Mouse (Mus musculus) heart, embryonic 11.5 days (tissue): ENCODE data around the gene Adss. TPM values are rescaled to one million over a fixed set of nuclear protein-coding genes. Genes with fewer than 3 reads are reported as not detected.

Source experiments
- ATAC-seq: fragments of 200-750 bp; cut with Nextera tagmentation; replicated peaks from 2 replicates; pipeline ENCODE4 v1.8.0; 2017; ENCODE audit warnings: moderate library complexity; ENCODE audit not compliant: insufficient number of reproducible peaks, low FRiP score, low TSS enrichment
- H3K27ac ChIP-seq: fragments of 300-500 bp; sonication (generic); 2 replicates; pipeline ENCODE4 v1.5.1; 2014; ENCODE audit warnings: mild to moderate bottlenecking, low read depth, low read length
- H3K27me3 ChIP-seq: fragments of 300-500 bp; sonication (generic); 2 replicates; pipeline ENCODE4 v1.6.1; 2014; ENCODE audit warnings: mild to moderate bottlenecking, low read length, mixed read lengths; ENCODE audit not compliant: control insufficient read depth, insufficient read depth
- H3K36me3 ChIP-seq: fragments of 300-500 bp; sonication (generic); 2 replicates; pipeline ENCODE4 v1.6.1; 2014; ENCODE audit warnings: mild to moderate bottlenecking, low read length, moderate library complexity, mixed read lengths; ENCODE audit not compliant: control insufficient read depth, insufficient read depth
- H3K4me1 ChIP-seq: fragments of 300-500 bp; sonication (generic); 2 replicates; pipeline ENCODE4 v1.6.1; 2014; ENCODE audit warnings: low read length; ENCODE audit not compliant: control insufficient read depth, insufficient read depth
- H3K4me2 ChIP-seq: fragments of 300-500 bp; sonication (generic); 2 replicates; pipeline ENCODE4 v1.6.1; 2014; ENCODE audit warnings: mild to moderate bottlenecking, moderate library complexity
- H3K4me3 ChIP-seq: fragments of 300-500 bp; sonication (generic); 2 replicates; pipeline ENCODE4 v1.5.1; 2014; ENCODE audit warnings: low read depth, low read length
- H3K9ac ChIP-seq: fragments of 300-500 bp; sonication (generic); 2 replicates; pipeline ENCODE4 v1.6.1; 2014; ENCODE audit warnings: mild to moderate bottlenecking, low read depth, low read length, moderate library complexity
- H3K9me3 ChIP-seq: fragments of 300-500 bp; sonication (generic); replicated peaks from 2 replicates; pipeline ENCODE4 v1.6.1; 2016; ENCODE audit warnings: low read length; ENCODE audit not compliant: control insufficient read depth
- WGBS: fragments of 180-500 bp; shearing (Covaris S2); extraction: QIAGEN DNeasy Blood & Tissue Kit; methylation state at CpG from one replicate; pipeline ENCODE4 v1.1.7; 2014; ENCODE audit not compliant: insufficient replicate concordance; 5-methylcytosine and 5-hydroxymethylcytosine counted together
- polyA plus RNA-seq: library from polyadenylated mRNA; unstranded; fragments of >200 nt; fragmentation: Nextera tagmentation; extraction: Ambion mirVana; gene quantifications from 2 replicates; pipeline ENCODE4 v1.2.1, GENCODE M21; 2014

Gene Adss
- polyA plus RNA-seq, 1 experiment from 2014 or later = 36.4 TPM

- H3K4me1 ChIP-seq = no peaks in the 10 kb centered on the region
- ATAC-seq = no peak
- WGBS = 68% methylated on average over 11 of the region's 11 CpGs
Measured at GRCm38 (mm10) chr1:177718340-177719028, 77.8 kb downstream of the Adss start.

GRCm38 (mm10) chr1:177717057-177717835, 79.1 kb downstream of the Adss start:
- Histone ChIP-seq H3K9ac (no peak overlapping the region), H3K4me3 (no peak overlapping the region), H3K27ac (no peak overlapping the region), H3K9me3 (no peaks in the 10 kb centered on the region), H3K36me3 (no peaks in the 10 kb centered on the region), H3K4me2 (no peak overlapping the region), H3K27me3 (no peaks in the 10 kb centered on the region), H3K4me1 (no peaks in the 10 kb centered on the region)
- ATAC-seq = no peak
- WGBS = 49% methylated on average over 7 of the region's 7 CpGs

More at GRCm38 (mm10) chr1:177718340-177719028, 77.8 kb downstream of the Adss start:
- Histone ChIP-seq H3K9me3 (no peaks in the 10 kb centered on the region), H3K9ac (no peak overlapping the region), H3K27ac (no peak overlapping the region), H3K4me2 (no peak overlapping the region), H3K27me3 (no peaks in the 10 kb centered on the region), H3K4me3 (no peak overlapping the region), H3K36me3 (no peaks in the 10 kb centered on the region)

GRCm38 (mm10) chr1:177716448-177716847, 79.9 kb downstream of the Adss start:
- no peaks in the 10 kb centered on the region for H3K36me3 ChIP-seq
- 64% methylated on average over 3 of the region's 3 CpGs for WGBS
- ATAC-seq = no peak
- no peaks in the 10 kb centered on the region for H3K27me3 ChIP-seq
- no peak overlapping the region for H3K4me3 ChIP-seq
- no peak overlapping the region for H3K4me2 ChIP-seq
- no peak overlapping the region for H3K9ac ChIP-seq
- H3K27ac ChIP-seq = no peak overlapping the region
- H3K9me3 ChIP-seq = no peaks in the 10 kb centered on the region
- H3K4me1 ChIP-seq = no peaks in the 10 kb centered on the region

GRCm38 (mm10) chr1:177714397-177715012, 81.8 kb downstream of the Adss start:
- no peak for ATAC-seq
- 84% methylated on average over 5 of the region's 5 CpGs for WGBS
- no peaks in the 10 kb centered on the region for H3K4me1 ChIP-seq

GRCm38 (mm10) chr1:177713635-177714396, 82.5 kb downstream of the Adss start:
- no peaks in the 10 kb centered on the region for H3K4me1 ChIP-seq
- no peak overlapping the region for H3K4me3 ChIP-seq
- H3K9me3 ChIP-seq = no peaks in the 10 kb centered on the region
- H3K27me3 ChIP-seq = no peaks in the 10 kb centered on the region
- 70% methylated on average over 3 of the region's 3 CpGs for WGBS
- H3K9ac ChIP-seq = no peak overlapping the region
- ATAC-seq = no peak
- no peaks in the 10 kb centered on the region for H3K36me3 ChIP-seq
- no peak overlapping the region for H3K27ac ChIP-seq
- H3K4me2 ChIP-seq = no peak overlapping the region

More at GRCm38 (mm10) chr1:177714397-177715012, 81.8 kb downstream of the Adss start:
- Histone ChIP-seq H3K27me3 (no peaks in the 10 kb centered on the region), H3K4me2 (no peak overlapping the region), H3K27ac (no peak overlapping the region), H3K36me3 (no peaks in the 10 kb centered on the region), H3K9me3 (no peaks in the 10 kb centered on the region), H3K9ac (no peak overlapping the region), H3K4me3 (no peak overlapping the region)

Other genes starting within 250 kb of the Adss start
- not detected in 2 replicates for gene 1700016C15Rik, start 66.7 kb downstream of the Adss start, polyA plus RNA-seq
- gene Catspere2, start 186.9 kb upstream of the Adss start, polyA plus RNA-seq = 0.11 and 0.14 TPM in 2 replicates